Mouse (Mus musculus) lung, embryonic 14.5 days (tissue): ENCODE results near the gene Pamr1. TPM values are rescaled to one million over a fixed set of nuclear protein-coding genes. Genes with fewer than 3 reads are reported as not detected.

Experiments used
- ATAC-seq: fragments of 200-750 bp; cut with Nextera tagmentation; 2 replicates; pipeline ENCODE4 v1.8.0; 2017; ENCODE audit warnings: mild to moderate bottlenecking, moderate TSS enrichment, moderate library complexity; ENCODE audit not compliant: insufficient read depth
- DNase-seq: peaks from one replicate; pipeline ENCODE4 v3.0.0-alpha.2; 2015
- H3K27ac ChIP-seq: fragments of 300-500 bp; sonication (generic); 2 replicates; pipeline ENCODE4 v1.5.1; 2014; ENCODE audit warnings: low read depth, mild to moderate bottlenecking, moderate library complexity
- H3K27me3 ChIP-seq: fragments of 300-500 bp; sonication (generic); 2 replicates; pipeline ENCODE4 v1.6.1; 2014; ENCODE audit warnings: low read length, control low read depth; ENCODE audit not compliant: insufficient read depth
- H3K36me3 ChIP-seq: fragments of 300-500 bp; sonication (generic); 2 replicates; pipeline ENCODE4 v1.6.1; 2014; ENCODE audit warnings: control low read depth; ENCODE audit not compliant: insufficient read depth
- H3K4me1 ChIP-seq: fragments of 300-500 bp; sonication (generic); 2 replicates; pipeline ENCODE4 v1.6.1; 2014; ENCODE audit warnings: antibody characterized with exemption, control low read depth; ENCODE audit not compliant: insufficient read depth
- H3K4me2 ChIP-seq: fragments of 300-500 bp; sonication (generic); 2 replicates; pipeline ENCODE4 v1.6.1; 2014; ENCODE audit warnings: mild to moderate bottlenecking
- H3K4me3 ChIP-seq: fragments of 300-500 bp; sonication (generic); 2 replicates; pipeline ENCODE4 v1.5.1; 2014; ENCODE audit warnings: low read depth, low read length
- H3K9ac ChIP-seq: fragments of 300-500 bp; sonication (generic); 2 replicates; pipeline ENCODE4 v1.6.1; 2014
- H3K9me3 ChIP-seq: fragments of 300-500 bp; sonication (generic); 2 replicates; pipeline ENCODE4 v1.6.1; 2016; ENCODE audit warnings: low read depth, low read length, control low read depth
- CTCF ChIP-seq: IDR thresholded peaks from 2 replicates; pipeline ENCODE4 v1.5.1; 2016; ENCODE audit warnings: antibody characterized with exemption, low read depth
- WGBS: fragments of 180-500 bp; shearing (Covaris S2); extraction: QIAGEN DNeasy Blood & Tissue Kit; methylation state at CpG from one replicate; pipeline ENCODE4 v1.1.7; 2014; 5-methylcytosine and 5-hydroxymethylcytosine counted together
- polyA plus RNA-seq: library from polyadenylated mRNA; unstranded; fragments of >200 nt; fragmentation: Nextera tagmentation; extraction: Ambion mirVana; gene quantifications from 2 replicates; pipeline ENCODE4 v1.2.1, GENCODE M21; 2014

The Pamr1 gene
- 16.2 and 17.9 TPM in 2 replicates for polyA plus RNA-seq

DNA sequence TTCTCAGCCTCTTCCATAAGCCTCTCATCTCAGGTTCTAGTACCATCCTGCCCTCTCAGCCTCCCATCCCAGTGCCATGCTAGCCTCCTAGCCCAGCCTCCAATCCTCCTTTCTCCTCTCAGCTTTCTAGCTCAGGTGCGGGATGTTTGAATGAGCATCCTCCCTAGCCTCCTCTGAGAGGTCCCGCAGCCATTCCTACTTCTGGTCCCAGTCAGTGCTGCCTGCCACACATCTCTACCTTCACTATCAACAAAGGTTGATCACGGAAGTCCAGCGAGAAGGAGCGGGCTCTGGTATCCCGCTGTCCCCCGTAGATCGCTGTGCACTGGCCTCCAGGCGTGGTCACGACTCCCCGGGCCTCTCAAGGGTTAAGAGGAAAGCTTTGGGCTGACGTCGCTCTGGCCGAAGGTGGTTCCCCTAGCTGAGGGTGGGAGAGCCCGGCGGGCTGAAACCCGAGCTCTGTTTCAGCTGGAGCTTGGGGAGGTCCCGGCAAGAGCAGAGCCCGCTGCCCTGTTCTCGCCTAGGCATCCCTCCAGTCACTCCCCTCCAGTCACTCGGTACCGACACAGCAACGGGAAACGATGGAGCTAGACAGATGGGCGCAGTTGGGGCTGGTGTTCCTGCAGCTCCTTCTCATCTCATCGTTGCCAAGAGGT, at the start of gene Pamr1:
Gene Pamr1, plus strand, starts transcription at position 402 of the 656 bp plus-strand sequence.
- Histone ChIP-seq H3K27ac (no peak within 1 kb of the TSS; the same call in 1 of the 2 replicates), H3K27me3 (no peaks in the 10 kb centered on the region), H3K9me3 (no peaks in the 10 kb centered on the region), H3K36me3 (no peaks in the 10 kb centered on the region), H3K4me1 (peaks cover 16% of the 10 kb centered on the region), H3K9ac (peak within 1 kb of the TSS; percentile 36), H3K4me3 (peak within 1 kb of the TSS; percentile 32), H3K4me2 (peak within 1 kb of the TSS; percentile 70)
- ATAC-seq (peak; percentile 90), DNase-seq (peak; percentile 83)
- under 1% methylated on average over 26 of the region's 26 CpGs for WGBS
- no peak for TF ChIP-seq CTCF

DNA sequence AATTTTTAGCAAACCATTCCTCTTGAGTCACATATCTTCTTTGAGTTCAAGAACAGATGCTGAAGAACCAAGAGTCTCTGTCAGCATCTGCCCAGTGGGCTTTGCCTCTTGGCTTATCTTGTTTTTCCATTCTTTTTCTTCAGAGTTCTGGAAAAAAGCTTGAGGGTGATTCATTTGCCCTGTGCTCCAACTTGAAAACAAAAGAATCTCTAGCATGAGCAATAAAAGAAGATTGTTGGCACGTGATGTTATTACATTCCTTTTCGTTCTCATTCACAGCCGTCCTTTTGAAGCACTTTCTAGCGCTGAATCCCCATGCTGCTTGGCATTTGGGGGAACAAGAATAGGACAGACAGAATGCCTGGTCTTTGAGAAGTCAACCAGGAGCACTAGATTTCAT, 42.2 kb upstream of the Pamr1 start:
- TF ChIP-seq CTCF, result no peak
- no peak overlapping the region for H3K27ac ChIP-seq
- no peaks in the 10 kb centered on the region for H3K4me1 ChIP-seq
- H3K4me3 ChIP-seq, result no peak overlapping the region
- no peak for ATAC-seq
- H3K36me3 ChIP-seq, result no peaks in the 10 kb centered on the region
- no peaks in the 10 kb centered on the region for H3K27me3 ChIP-seq
- H3K9ac ChIP-seq, result no peak overlapping the region
- 35% methylated on average over 4 of the region's 4 CpGs for WGBS
- peak; percentile 38 for DNase-seq
- no peaks in the 10 kb centered on the region for H3K9me3 ChIP-seq
- H3K4me2 ChIP-seq, result no peak overlapping the region

DNA sequence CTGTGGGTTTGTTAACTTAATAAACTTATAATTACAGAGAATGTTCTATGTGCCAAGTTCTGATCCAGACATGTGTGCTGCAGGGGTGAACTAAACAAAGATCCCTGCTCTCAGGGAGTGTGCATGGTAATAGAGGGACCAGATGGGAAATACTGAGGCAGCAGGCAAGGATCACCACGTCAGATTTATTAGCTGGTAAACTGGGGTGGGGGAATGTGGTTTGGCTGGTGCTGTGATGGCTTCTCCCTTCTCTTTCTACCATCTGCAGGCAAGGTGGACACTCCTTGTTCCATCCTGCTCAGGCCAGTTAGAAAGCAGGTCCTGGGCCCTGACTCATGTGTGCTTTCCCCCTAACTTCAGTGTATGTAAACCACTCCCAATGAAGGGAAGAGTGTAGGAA, 41.7 kb upstream of the Pamr1 start:
- DNase-seq (no peak), ATAC-seq (no peak)
- Histone ChIP-seq H3K27me3 (no peaks in the 10 kb centered on the region), H3K4me3 (no peak overlapping the region), H3K36me3 (no peaks in the 10 kb centered on the region), H3K4me1 (no peaks in the 10 kb centered on the region), H3K27ac (no peak overlapping the region), H3K9me3 (no peaks in the 10 kb centered on the region), H3K9ac (no peak overlapping the region), H3K4me2 (no peak overlapping the region)
- no peak for TF ChIP-seq CTCF
- 40% methylated on average over 1 of the region's 1 CpGs for WGBS

DNA sequence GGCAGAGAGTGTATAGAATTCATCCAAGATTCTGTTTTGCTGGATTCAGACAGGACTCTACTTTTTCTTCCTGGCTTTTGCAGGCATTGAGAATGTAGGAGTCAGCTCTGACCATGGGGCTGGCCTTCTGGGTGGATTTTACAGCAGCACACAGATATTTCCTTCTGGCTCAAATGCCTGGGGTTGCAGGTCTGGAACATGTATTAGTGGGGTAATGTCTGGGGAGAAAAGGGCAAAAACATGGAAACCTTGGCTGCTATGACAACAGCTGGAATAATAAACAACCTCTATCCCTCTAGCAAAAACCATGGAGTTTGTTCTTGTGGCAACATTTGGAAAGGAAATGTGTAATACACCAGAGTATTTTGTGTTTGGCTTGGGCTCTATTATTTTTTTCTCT, 29.9 kb upstream of the Pamr1 start:
- ATAC-seq (no peak), DNase-seq (no peak)
- H3K4me3 ChIP-seq, result no peak overlapping the region
- no peak overlapping the region for H3K4me2 ChIP-seq
- H3K36me3 ChIP-seq, result no peaks in the 10 kb centered on the region
- no peaks in the 10 kb centered on the region for H3K27me3 ChIP-seq
- no peak overlapping the region for H3K27ac ChIP-seq
- H3K4me1 ChIP-seq, result no peaks in the 10 kb centered on the region
- no peak overlapping the region for H3K9ac ChIP-seq
- no peak for TF ChIP-seq CTCF
- no peaks in the 10 kb centered on the region for H3K9me3 ChIP-seq

DNA sequence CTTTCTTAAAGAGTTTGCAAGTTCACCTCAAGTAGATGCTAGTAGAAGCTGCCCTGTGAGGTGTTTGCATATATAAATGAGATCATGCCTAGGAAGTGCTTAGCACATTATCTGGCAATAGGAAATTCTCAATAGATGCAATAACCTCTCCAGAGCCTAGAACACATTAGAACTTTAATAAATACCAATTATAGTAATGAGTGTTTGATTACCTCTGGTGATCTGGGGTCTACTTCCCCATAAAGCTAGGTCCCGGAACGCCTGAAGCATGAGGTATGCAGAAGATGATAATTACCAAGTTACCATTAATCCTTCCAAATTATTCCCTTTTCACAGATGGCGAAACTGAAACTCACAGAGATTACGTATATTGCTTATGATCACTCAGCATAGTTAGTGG, 22.2 kb upstream of the Pamr1 start:
- TF ChIP-seq CTCF, result no peak
- DNase-seq (no peak), ATAC-seq (no peak)
- Histone ChIP-seq H3K9me3 (no peaks in the 10 kb centered on the region), H3K4me3 (no peak overlapping the region), H3K27me3 (no peaks in the 10 kb centered on the region), H3K4me2 (no peak overlapping the region), H3K36me3 (no peaks in the 10 kb centered on the region), H3K4me1 (no peaks in the 10 kb centered on the region), H3K27ac (no peak overlapping the region), H3K9ac (no peak overlapping the region)
- WGBS, result 86% methylated on average over 4 of the region's 4 CpGs

DNA sequence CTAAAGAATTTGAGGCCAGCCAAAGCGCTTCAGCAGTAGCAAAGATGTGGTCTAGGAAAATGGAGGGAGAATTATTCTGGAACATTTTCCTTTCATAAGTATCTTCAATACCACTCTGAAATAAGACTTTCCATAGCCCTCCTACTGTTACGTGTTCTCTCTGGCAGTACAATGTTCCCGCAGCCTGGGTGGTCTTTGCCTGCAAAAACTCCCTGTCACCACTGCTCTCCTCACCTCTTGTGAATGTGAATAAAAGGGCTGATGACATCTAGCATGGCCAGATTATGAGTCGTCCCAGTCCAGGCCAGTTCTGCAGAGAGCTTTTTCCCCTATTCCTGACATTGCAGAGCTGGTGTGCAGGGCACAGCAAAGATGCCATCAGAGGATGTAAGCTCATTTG, 16.4 kb upstream of the Pamr1 start:
- Histone ChIP-seq H3K36me3 (no peaks in the 10 kb centered on the region), H3K27me3 (no peaks in the 10 kb centered on the region), H3K4me1 (no peaks in the 10 kb centered on the region), H3K27ac (no peak overlapping the region), H3K4me2 (no peak overlapping the region), H3K9me3 (no peaks in the 10 kb centered on the region), H3K9ac (no peak overlapping the region), H3K4me3 (no peak overlapping the region)
- DNase-seq, result peak; percentile 33
- no peak for TF ChIP-seq CTCF
- 47% methylated on average over 4 of the region's 4 CpGs for WGBS
- ATAC-seq, result no peak; the same call in 1 of the 2 replicates

DNA sequence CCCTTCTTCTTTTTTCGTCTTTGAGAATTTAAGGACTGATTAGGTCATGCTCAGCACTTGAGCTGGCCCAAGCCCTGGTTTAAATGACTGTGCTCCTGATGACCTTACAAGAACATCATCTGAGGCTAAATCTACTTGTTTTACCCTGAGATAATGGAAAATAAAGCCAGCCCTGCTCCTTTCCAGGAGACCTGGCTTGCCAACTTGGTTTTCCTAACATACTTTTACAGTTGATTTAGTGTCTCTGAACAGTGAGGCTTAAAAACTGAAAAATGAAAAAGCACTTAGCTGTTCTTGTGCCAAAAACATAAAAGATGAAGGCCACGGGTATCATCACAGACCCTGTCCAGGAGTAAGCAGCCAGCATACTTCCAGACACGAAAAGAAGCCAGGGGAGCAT, 13.0 kb upstream of the Pamr1 start:
- DNase-seq, result no peak
- no peak for ATAC-seq
- no peak for TF ChIP-seq CTCF
- Histone ChIP-seq H3K27me3 (no peaks in the 10 kb centered on the region), H3K4me3 (no peak overlapping the region), H3K9ac (no peak overlapping the region), H3K4me2 (no peak overlapping the region), H3K27ac (no peak overlapping the region), H3K9me3 (no peaks in the 10 kb centered on the region), H3K36me3 (no peaks in the 10 kb centered on the region), H3K4me1 (no peaks in the 10 kb centered on the region)
- 58% methylated on average over 3 of the region's 3 CpGs for WGBS
